Comparison of ENCODE assay signal across 20 mouse cellular contexts in the genomic region with DNA sequence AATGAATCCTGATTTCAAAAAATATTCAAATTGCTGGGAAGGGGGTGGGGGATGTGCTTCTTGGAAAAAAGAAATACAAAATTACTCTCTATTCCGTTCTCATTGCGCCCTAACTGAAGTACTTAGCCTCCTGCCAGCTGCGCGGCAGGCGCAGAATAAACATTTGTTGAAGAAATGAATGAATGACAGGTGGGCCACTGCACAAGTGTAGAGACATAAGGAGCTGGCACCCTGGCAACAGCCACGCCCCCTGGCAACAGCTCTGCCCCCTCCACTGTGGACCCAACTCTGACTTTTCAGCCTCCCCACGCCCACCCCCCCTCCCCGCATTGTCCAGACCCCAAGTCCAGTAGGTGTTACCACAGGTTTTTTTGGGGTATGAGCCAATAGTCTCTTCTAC. TPM values are rescaled to one million over a fixed set of nuclear protein-coding genes. Genes with fewer than 3 reads are reported as not detected.
DNase-seq lines count a peak whose midpoint lies in the region; ATAC-seq lines count a peak whose summit lies in the region.
"Had no signal": no experiment of that assay in that cellular context is flagged by ENCODE, and none has a peak within 500 bp of the region (broad histone marks: within the 10 kb centered on the region; RNA-seq: fewer than 3 reads in every experiment).

No protein-coding gene starts in this region.

- H3K9me3 ChIP-seq in forebrain, embryonic 14.5 days (replicated peaks; ENCODE audit: control insufficient read depth, low read length): no peaks in the 10 kb centered on the region
- no peaks in the 10 kb centered on the region for H3K9me3 ChIP-seq in forebrain, embryonic 12.5 days
- H3K9me3 ChIP-seq in lung, embryonic 16.5 days (ENCODE audit: control insufficient read depth, low read length): no peaks in the 10 kb centered on the region
- H3K9me3 ChIP-seq in embryonic facial prominence, embryonic 14.5 days (ENCODE audit: control insufficient read depth, low read length): no peaks in the 10 kb centered on the region
- H3K9me3 ChIP-seq in stomach, embryonic 14.5 days (ENCODE audit: control insufficient read depth, low read depth, low read length): no peaks in the 10 kb centered on the region
- H3K9me3 ChIP-seq in midbrain, embryonic 10.5 days (replicated peaks): no peaks in the 10 kb centered on the region
- H3K9me3 ChIP-seq: liver, embryonic 12.5 days had no signal

- H3K4me2 ChIP-seq in forebrain, embryonic 14.5 days (ENCODE audit: low read length): no peak overlapping the region
- H3K4me2 ChIP-seq in forebrain, embryonic 12.5 days: no peak overlapping the region
- H3K4me2 ChIP-seq in lung, embryonic 16.5 days (ENCODE audit: low read depth, low read length): peak overlapping the region; percentile 25
- no peak overlapping the region for H3K4me2 ChIP-seq in embryonic facial prominence, embryonic 14.5 days (ENCODE audit: low read depth, low read length)
- no peak overlapping the region for H3K4me2 ChIP-seq in stomach, embryonic 14.5 days (replicated peaks; ENCODE audit: low read depth, low read length)
- H3K4me2 ChIP-seq: liver, embryonic 12.5 days had no signal

- no peak overlapping the region for H3K27ac ChIP-seq in forebrain, embryonic 14.5 days (ENCODE audit: low read depth, low read length)
- no peak overlapping the region for H3K27ac ChIP-seq in forebrain, embryonic 12.5 days
- peak overlapping the region; percentile 45 for H3K27ac ChIP-seq in lung, embryonic 16.5 days (ENCODE audit: low read length)
- H3K27ac ChIP-seq in embryonic facial prominence, embryonic 14.5 days (replicated peaks; ENCODE audit: low read depth, low read length): no peak overlapping the region
- peak overlapping the region; percentile 72; the same call in 1 of the 2 replicates for H3K27ac ChIP-seq in stomach, embryonic 14.5 days (ENCODE audit: low read length)
- H3K27ac ChIP-seq in midbrain, embryonic 10.5 days (replicated peaks): no peak overlapping the region
- H3K27ac ChIP-seq: liver, embryonic 12.5 days had no signal

- no peaks in the 10 kb centered on the region for H3K27me3 ChIP-seq in forebrain, embryonic 14.5 days (replicated peaks; ENCODE audit: control insufficient read depth, insufficient read depth, low read length)
- H3K27me3 ChIP-seq in forebrain, embryonic 12.5 days: peaks cover 8% of the 10 kb centered on the region; the same call in 1 of the 2 replicates
- no peaks in the 10 kb centered on the region for H3K27me3 ChIP-seq in lung, embryonic 16.5 days (ENCODE audit: control insufficient read depth, insufficient read depth, low read depth, low read length)
- no peaks in the 10 kb centered on the region for H3K27me3 ChIP-seq in embryonic facial prominence, embryonic 14.5 days (replicated peaks; ENCODE audit: control insufficient read depth, insufficient read depth, low read length)
- H3K27me3 ChIP-seq in stomach, embryonic 14.5 days (ENCODE audit: control insufficient read depth, insufficient read depth, low read length): no peaks in the 10 kb centered on the region
- peaks cover 10% of the 10 kb centered on the region; the same call in 1 of the 2 replicates for H3K27me3 ChIP-seq in midbrain, embryonic 10.5 days (ENCODE audit: low read depth, poor library complexity, severe bottlenecking)

- 46% methylated on average over 8 of the region's 8 CpGs for WGBS in forebrain, embryonic 14.5 days
- WGBS in forebrain, embryonic 12.5 days: 53% methylated on average over 8 of the region's 8 CpGs
- 53% methylated on average over 8 of the region's 8 CpGs for WGBS in lung, embryonic 16.5 days
- WGBS in embryonic facial prominence, embryonic 14.5 days: 73% methylated on average over 8 of the region's 8 CpGs
- WGBS in stomach, embryonic 14.5 days: 47% methylated on average over 8 of the region's 8 CpGs
- 77% methylated on average over 8 of the region's 8 CpGs for WGBS in midbrain, embryonic 10.5 days

- DNase-seq in forebrain, embryonic 14.5 days (ENCODE audit: low spot score): peak; percentile 67
- no peak for DNase-seq in lung, postnatal 25 days (ENCODE audit: low spot score)
- peak; percentile 51 for DNase-seq in embryonic facial prominence, embryonic 14.5 days (ENCODE audit: low spot score)
- DNase-seq in midbrain, embryonic 10.5 days (ENCODE audit: low spot score): no peak
- DNase-seq in heart, adult 9 months (ENCODE audit: low spot score in 2 of 2): no peak
- DNase-seq: adrenal gland, postnatal 14 days; cerebellum, adult 11 months; cerebellum, postnatal 14 days; heart, adult 11 months; heart, postnatal 36 days; kidney, adult 2 months; kidney, postnatal 25 days; left cerebral cortex, postnatal 4 days; lung, postnatal 14 days; retina, postnatal 1 day had no signal

- ATAC-seq in forebrain, embryonic 14.5 days: peak; percentile 79; the same call in 1 of the 2 replicates
- ATAC-seq in forebrain, embryonic 12.5 days (ENCODE audit: low FRiP score): no peak
- ATAC-seq in lung, embryonic 16.5 days (ENCODE audit: low read depth): peak; percentile 87
- 0 out of 2 replicates have a peak, but pooled peaks have one; percentile 22 for ATAC-seq in embryonic facial prominence, embryonic 14.5 days (ENCODE audit: low read depth)
- ATAC-seq in stomach, embryonic 14.5 days (ENCODE audit: insufficient number of reproducible peaks, insufficient read depth, low FRiP score, low read depth): peak; percentile 51
- ATAC-seq: hindbrain, embryonic 16.5 days; liver, embryonic 12.5 days had no signal

- no peak overlapping the region for H3K4me3 ChIP-seq in forebrain, embryonic 14.5 days (ENCODE audit: low read depth, low read length)
- H3K4me3 ChIP-seq in forebrain, embryonic 12.5 days (replicated peaks): no peak overlapping the region
- H3K4me3 ChIP-seq in lung, embryonic 16.5 days (ENCODE audit: low read length): no peak overlapping the region
- H3K4me3 ChIP-seq in embryonic facial prominence, embryonic 14.5 days (ENCODE audit: low read depth, low read length): no peak overlapping the region
- H3K4me3 ChIP-seq in stomach, embryonic 14.5 days (ENCODE audit: low read depth, low read length): no peak overlapping the region
- no peak overlapping the region for H3K4me3 ChIP-seq in midbrain, embryonic 10.5 days
- H3K4me3 ChIP-seq: liver, embryonic 12.5 days had no signal

- H3K9ac ChIP-seq in forebrain, embryonic 14.5 days (ENCODE audit: low read length): no peak overlapping the region
- no peak overlapping the region for H3K9ac ChIP-seq in forebrain, embryonic 12.5 days
- no peak overlapping the region for H3K9ac ChIP-seq in lung, embryonic 16.5 days (ENCODE audit: low read length)
- H3K9ac ChIP-seq in embryonic facial prominence, embryonic 14.5 days (ENCODE audit: low read depth, low read length): no peak overlapping the region
- no peak overlapping the region for H3K9ac ChIP-seq in stomach, embryonic 14.5 days (replicated peaks; ENCODE audit: low read depth, low read length)
- H3K9ac ChIP-seq: liver, embryonic 12.5 days had no signal

- H3K4me1 ChIP-seq in forebrain, embryonic 14.5 days (ENCODE audit: control insufficient read depth, insufficient read depth, low read length): peaks cover 8% of the 10 kb centered on the region
- H3K4me1 ChIP-seq in forebrain, embryonic 12.5 days: peaks cover 20% of the 10 kb centered on the region
- 0 out of 2 replicates have a peak, but pooled peaks cover 2% of the 10 kb centered on the region for H3K4me1 ChIP-seq in lung, embryonic 16.5 days (replicated peaks; ENCODE audit: control insufficient read depth, insufficient read depth, low read length)
- no peaks in the 10 kb centered on the region for H3K4me1 ChIP-seq in embryonic facial prominence, embryonic 14.5 days (ENCODE audit: control insufficient read depth, insufficient read depth, low read length)
- 0 out of 2 replicates have a peak, but pooled peaks cover 3% of the 10 kb centered on the region for H3K4me1 ChIP-seq in stomach, embryonic 14.5 days (ENCODE audit: control insufficient read depth, insufficient read depth, low read length)
- H3K4me1 ChIP-seq in midbrain, embryonic 10.5 days: peaks cover 25% of the 10 kb centered on the region
- H3K4me1 ChIP-seq: liver, embryonic 12.5 days had no signal

- H3K36me3 ChIP-seq in forebrain, embryonic 14.5 days (ENCODE audit: control insufficient read depth, insufficient read depth, low read length): no peaks in the 10 kb centered on the region
- H3K36me3 ChIP-seq in forebrain, embryonic 12.5 days (replicated peaks): no peaks in the 10 kb centered on the region
- no peaks in the 10 kb centered on the region for H3K36me3 ChIP-seq in lung, embryonic 16.5 days (ENCODE audit: control insufficient read depth, insufficient read depth, low read length)
- no peaks in the 10 kb centered on the region for H3K36me3 ChIP-seq in embryonic facial prominence, embryonic 14.5 days (ENCODE audit: control insufficient read depth, insufficient read depth, low read length)
- H3K36me3 ChIP-seq in stomach, embryonic 14.5 days (ENCODE audit: control insufficient read depth, insufficient read depth, low read length): no peaks in the 10 kb centered on the region
- no peaks in the 10 kb centered on the region for H3K36me3 ChIP-seq in midbrain, embryonic 10.5 days
- H3K36me3 ChIP-seq: liver, embryonic 12.5 days had no signal

RNA-seq across cellular contexts. Expression of gene Mdga1, which starts 19.3 kb away (rescaled TPM):
- 9.4 and 9.9 TPM in 2 replicates for polyA plus RNA-seq in forebrain, embryonic 14.5 days (2014; fragmentation: Nextera tagmentation; extraction: Ambion mirVana)
- 8.8 and 9.0 TPM in 2 replicates for polyA plus RNA-seq in forebrain, embryonic 12.5 days (2016; fragmentation: Nextera tagmentation; extraction: Ambion mirVana)
- polyA plus RNA-seq in lung, embryonic 16.5 days (2015; fragmentation: Nextera tagmentation; extraction: Ambion mirVana): 3.3 and 3.6 TPM in 2 replicates
- 4.4 and 5.3 TPM in 2 replicates for polyA plus RNA-seq in embryonic facial prominence, embryonic 14.5 days (2014; fragmentation: Nextera tagmentation; extraction: Ambion mirVana)
- polyA plus RNA-seq in stomach, embryonic 14.5 days (2014; fragmentation: Nextera tagmentation; extraction: Ambion mirVana): 5.2 and 5.9 TPM in 2 replicates
- polyA plus RNA-seq in midbrain, embryonic 10.5 days (2016; fragmentation: Nextera tagmentation; extraction: Ambion mirVana): 4.3 and 6.2 TPM in 2 replicates

RNA-seq across cellular contexts. Expression of gene Zfand3, which starts 54.0 kb away (rescaled TPM):
- 57.2 and 59.5 TPM in 2 replicates for polyA plus RNA-seq in forebrain, embryonic 14.5 days (2014; fragmentation: Nextera tagmentation; extraction: Ambion mirVana)
- 77.3 and 83.5 TPM in 2 replicates for polyA plus RNA-seq in forebrain, embryonic 12.5 days (2016; fragmentation: Nextera tagmentation; extraction: Ambion mirVana)
- 52.8 and 57.4 TPM in 2 replicates for polyA plus RNA-seq in lung, embryonic 16.5 days (2015; fragmentation: Nextera tagmentation; extraction: Ambion mirVana)
- polyA plus RNA-seq in embryonic facial prominence, embryonic 14.5 days (2014; fragmentation: Nextera tagmentation; extraction: Ambion mirVana): 41.0 and 43.3 TPM in 2 replicates
- polyA plus RNA-seq in stomach, embryonic 14.5 days (2014; fragmentation: Nextera tagmentation; extraction: Ambion mirVana): 47.2 and 48.6 TPM in 2 replicates
- polyA plus RNA-seq in midbrain, embryonic 10.5 days (2016; fragmentation: Nextera tagmentation; extraction: Ambion mirVana): 68.1 and 80.5 TPM in 2 replicates

Comparison
In these comparisons a context has a peak if more than half of its experiments do, and no peak if none do; other contexts are left out.
1. DNase-seq: peak in forebrain, embryonic 14.5 days (single experiment) and embryonic facial prominence, embryonic 14.5 days (single experiment); none in lung, postnatal 25 days (single experiment), midbrain, embryonic 10.5 days (single experiment) and heart, adult 9 months (0 of 2).
2. H3K27ac ChIP-seq: peak in lung, embryonic 16.5 days (single experiment) and stomach, embryonic 14.5 days (single experiment); none in forebrain, embryonic 14.5 days (single experiment), forebrain, embryonic 12.5 days (single experiment), embryonic facial prominence, embryonic 14.5 days (single experiment) and midbrain, embryonic 10.5 days (single experiment).